Mouse (Mus musculus) E14TG2a.4 (cell line): ENCODE results near the gene Cend1.

Experiments used
- CTCF ChIP-seq: conservative IDR thresholded peaks from 2 replicates; pipeline ENCODE4 v1.5.1; 2014; ENCODE audit warnings: low read length
- NANOG ChIP-seq: IDR thresholded peaks from 2 replicates; pipeline ENCODE4 v1.6.1; 2014; ENCODE audit warnings: borderline replicate concordance, low read length, mixed read lengths
- POU5F1 ChIP-seq: IDR thresholded peaks from 2 replicates; pipeline ENCODE4 v1.6.1; 2014; ENCODE audit warnings: low read length, borderline replicate concordance

GRCm38 (mm10) chr7:141463824-141464602 is 34.7 kb upstream of the Cend1 start:
- TF ChIP-seq CTCF: no peak
- TF ChIP-seq POU5F1: no peak
- TF ChIP-seq NANOG: no peak
